Mouse (Mus musculus): ENCODE results near the gene Esp22. TPM values are rescaled to one million over a fixed set of nuclear protein-coding genes. Genes with fewer than 3 reads are reported as not detected.
"Not testable (repeated sequence)": the region's sequence is repeated elsewhere in the genome, so short reads cannot be mapped to it uniquely, and the experiment has no call there.

Gene Esp22
- not detected for total RNA-seq (2021)
- long read RNA-seq, experiment 1: 0 reads
- long read RNA-seq, experiment 2: 0 reads

- no peak for DNase-seq
- intact Hi-C loops (cut with DNase I): no loop called here
Observed at GRCm38 (mm10) chr17:39095034-39095433, at the start of gene Esp22. Esp22 (plus strand) TSS chr17:39095334.

GRCm38 (mm10) chr17:39063641-39064040 lies 31.5 kb upstream of the Esp22 start:
- intact Hi-C loops (cut with DNase I): no loop called here

GRCm38 (mm10) chr17:39076937-39077336 lies 18.2 kb upstream of the Esp22 start, which contains the start of gene Esp23:
Esp23 (minus strand) TSS chr17:39077037.
- intact Hi-C loops (cut with DNase I): no loop called here
- DNase-seq: no peak

More at GRCm38 (mm10) chr17:39063641-39064040, 31.5 kb upstream of the Esp22 start:
- DNase-seq: no peak

- intact Hi-C loops (cut with DNase I); DNase-seq: not testable (repeated sequence)
Observed at GRCm38 (mm10) chr17:39107126-39107525, 12.0 kb downstream of the Esp22 start.

- intact Hi-C loops (cut with DNase I); DNase-seq: not testable (repeated sequence)
Observed at GRCm38 (mm10) chr17:39129156-39129555, 34.0 kb downstream of the Esp22 start.

Other genes starting within 250 kb of the Esp22 start
- gene Esp24, start 58.6 kb upstream of the Esp22 start, total RNA-seq (2021): not detected
- gene Gm21903, start 52.0 kb upstream of the Esp22 start, total RNA-seq (2021): not detected
- gene Esp23, start 18.3 kb upstream of the Esp22 start, total RNA-seq (2021): not detected

Measured in heart, postnatal 14 days (tissue).